Mouse (Mus musculus): ENCODE measurements around the gene Draxin. TPM values are rescaled to one million over a fixed set of nuclear protein-coding genes. Genes with fewer than 3 reads are reported as not detected.
"Not testable (repeated sequence)": the region's sequence is repeated elsewhere in the genome, so short reads cannot be mapped to it uniquely, and the experiment has no call there.

Draxin gene
- polyA plus RNA-seq, 1 experiment: 0.23 TPM

DNA sequence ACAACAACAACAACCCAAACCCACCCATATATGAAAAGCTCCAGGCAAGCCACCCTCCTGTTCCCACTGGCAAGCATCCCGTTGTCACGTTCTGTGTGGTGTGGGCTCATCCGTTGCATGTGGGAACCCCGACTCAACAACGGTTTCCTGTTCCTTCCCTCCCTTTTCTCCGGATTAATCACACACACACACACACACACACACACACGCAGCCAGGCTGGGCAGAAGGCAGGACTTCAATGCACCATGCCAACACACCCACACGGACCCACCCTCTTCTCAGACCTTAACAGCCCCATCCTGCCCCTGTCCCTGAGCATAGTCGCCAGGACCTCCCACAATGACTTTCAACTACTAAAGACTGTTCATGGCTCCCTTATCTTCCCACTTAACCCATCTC is 9.9 kb downstream of the Draxin start:
- H3K27ac ChIP-seq (ENCODE audit: insufficient read depth, low read length): no peak overlapping the region
- TF ChIP-seq CTCF (IDR thresholded peaks at IDR 0.05; ENCODE audit: borderline replicate concordance, insufficient read depth, low read length): no peak
- TF ChIP-seq POLR2A (IDR thresholded peaks at IDR 0.05; ENCODE audit: low read depth, low read length): no peak
- H3K4me3 ChIP-seq (ENCODE audit: insufficient read depth, low read length): no peak overlapping the region
- H3K4me1 ChIP-seq (ENCODE audit: control insufficient read depth, insufficient read depth, low read length): no peaks in the 10 kb centered on the region

DNA sequence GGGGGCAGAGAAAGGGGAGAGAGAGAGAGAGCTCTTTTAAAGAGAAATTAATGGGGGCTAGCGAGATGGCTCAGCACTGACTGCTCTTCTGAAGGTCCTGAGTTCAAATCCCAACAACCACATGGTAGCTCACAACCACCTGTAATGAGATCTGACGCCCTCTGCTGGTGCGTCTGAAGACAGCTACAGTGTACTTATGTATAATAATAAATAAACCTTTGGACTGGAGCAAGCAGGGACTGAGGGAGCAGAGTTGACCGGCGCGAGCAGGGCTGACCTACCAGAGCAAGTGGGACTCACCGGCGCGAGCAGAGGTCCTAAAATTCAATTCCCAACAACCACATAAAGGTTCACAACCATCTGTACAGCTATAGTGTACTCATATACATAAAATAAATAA is 10.9 kb downstream of the Draxin start:
- H3K4me3 ChIP-seq (ENCODE audit: insufficient read depth, low read length); H3K4me1 ChIP-seq (ENCODE audit: control insufficient read depth, insufficient read depth, low read length); H3K27ac ChIP-seq (ENCODE audit: insufficient read depth, low read length): not testable (repeated sequence)

DNA sequence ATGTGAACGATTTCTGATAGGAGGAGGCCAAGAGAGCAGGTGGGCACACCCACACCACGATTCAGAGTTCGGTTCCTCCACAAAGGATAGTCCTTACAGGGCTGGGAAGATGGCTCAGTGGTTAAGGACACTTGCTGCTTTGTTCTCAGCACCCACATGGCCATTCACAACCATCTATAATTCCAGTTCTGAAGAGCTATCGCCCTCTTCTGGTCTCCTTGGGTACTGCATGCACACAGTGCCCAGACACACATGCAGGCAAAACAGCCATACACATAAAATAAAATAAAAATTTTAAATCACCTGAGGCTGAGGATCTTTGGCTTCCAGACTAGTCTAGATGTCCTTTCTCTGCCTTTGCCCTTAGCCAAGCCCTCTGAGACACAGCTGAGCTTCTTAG is 13.1 kb downstream of the Draxin start:
- Histone ChIP-seq H3K27ac (ENCODE audit: insufficient read depth, low read length) (no peak overlapping the region), H3K4me3 (ENCODE audit: insufficient read depth, low read length) (no peak overlapping the region), H3K4me1 (ENCODE audit: control insufficient read depth, insufficient read depth, low read length) (no peaks in the 10 kb centered on the region)
- TF ChIP-seq POLR2A (IDR thresholded peaks at IDR 0.05; ENCODE audit: low read depth, low read length) (no peak), CTCF (IDR thresholded peaks at IDR 0.05; ENCODE audit: borderline replicate concordance, insufficient read depth, low read length) (no peak)

DNA sequence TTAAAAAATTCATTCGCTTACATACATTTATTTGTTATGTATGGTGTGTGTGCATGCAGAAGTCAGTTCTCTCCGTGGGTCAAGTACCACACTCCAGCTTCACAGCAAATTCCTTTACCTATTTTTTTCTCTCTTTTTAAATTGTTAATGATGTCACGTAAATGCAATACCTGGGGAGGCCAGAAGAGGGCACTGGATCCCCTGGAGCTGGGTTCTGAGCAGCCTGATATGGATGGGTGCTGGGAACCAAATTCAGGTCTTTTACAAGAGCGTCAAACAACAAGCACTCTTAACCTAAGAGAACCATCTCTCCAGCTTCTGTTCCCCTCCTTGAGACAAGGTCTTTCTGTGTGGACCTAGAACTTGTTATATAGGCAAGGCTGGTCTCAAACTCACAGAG is 13.8 kb downstream of the Draxin start:
- no peak overlapping the region for H3K27ac ChIP-seq (ENCODE audit: insufficient read depth, low read length)
- TF ChIP-seq CTCF (IDR thresholded peaks at IDR 0.05; ENCODE audit: borderline replicate concordance, insufficient read depth, low read length) (no peak), POLR2A (IDR thresholded peaks at IDR 0.05; ENCODE audit: low read depth, low read length) (no peak)
- H3K4me1 ChIP-seq (ENCODE audit: control insufficient read depth, insufficient read depth, low read length): no peaks in the 10 kb centered on the region
- H3K4me3 ChIP-seq (ENCODE audit: insufficient read depth, low read length): no peak overlapping the region

DNA sequence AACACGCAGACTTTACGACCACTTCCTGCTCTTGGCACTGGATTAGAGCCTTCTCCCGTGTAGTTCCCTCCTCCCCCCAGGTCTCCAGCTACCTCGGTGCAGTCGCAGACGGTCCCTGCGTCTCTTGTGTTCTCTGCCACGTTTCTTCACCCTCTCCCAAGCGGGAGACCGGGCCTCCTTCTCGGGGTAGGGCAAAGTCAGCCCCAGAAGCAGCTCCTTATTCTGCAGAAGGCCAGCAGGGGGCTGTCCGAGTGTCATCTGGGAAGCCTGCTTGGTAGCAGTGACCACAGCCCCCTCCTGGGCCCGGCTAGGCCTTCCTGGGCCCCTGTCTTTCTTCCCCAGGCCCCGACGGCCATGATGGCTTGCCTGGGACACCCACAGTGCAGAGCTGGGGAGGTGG is 15.0 kb downstream of the Draxin start:
- TF ChIP-seq POLR2A (IDR thresholded peaks at IDR 0.05; ENCODE audit: low read depth, low read length): no peak
- TF ChIP-seq CTCF (IDR thresholded peaks at IDR 0.05; ENCODE audit: borderline replicate concordance, insufficient read depth, low read length): 0 out of 2 replicates have a peak, but pooled peaks have one; percentile 11
- no peak overlapping the region for H3K27ac ChIP-seq (ENCODE audit: insufficient read depth, low read length)
- no peak overlapping the region for H3K4me3 ChIP-seq (ENCODE audit: insufficient read depth, low read length)

DNA sequence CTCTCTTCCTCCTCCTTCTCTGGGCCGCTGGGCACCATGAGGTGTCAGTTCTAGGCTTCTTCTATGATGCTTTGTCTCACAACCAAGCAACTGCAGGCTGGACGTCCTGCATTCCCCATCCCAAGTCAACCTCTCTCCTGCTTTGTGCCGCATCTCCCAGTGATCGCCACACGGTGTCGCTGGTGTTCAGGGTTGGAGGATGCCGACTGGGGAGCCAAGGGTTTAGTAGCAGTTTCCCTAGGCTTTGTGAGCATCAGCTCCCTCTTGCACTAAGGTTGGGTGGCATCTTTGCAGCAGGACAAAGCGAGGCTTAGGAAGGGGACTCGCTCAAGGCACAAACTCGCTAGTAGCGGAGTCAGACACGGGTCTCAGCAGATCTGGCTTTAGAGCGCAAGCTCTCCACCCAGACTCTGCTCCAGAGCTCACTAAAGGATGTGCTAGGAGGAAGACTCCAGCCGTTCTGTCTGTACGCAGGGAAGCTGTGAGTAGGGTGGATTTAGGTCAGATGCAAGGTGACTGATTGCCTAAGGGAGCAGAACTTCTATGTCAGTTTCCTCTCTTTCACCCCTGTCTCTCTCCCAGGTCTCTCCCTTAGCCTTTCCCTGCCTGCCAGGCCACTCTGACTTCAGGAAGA is 15.6 kb downstream of the Draxin start:
- Histone ChIP-seq H3K27ac (ENCODE audit: insufficient read depth, low read length) (no peak overlapping the region), H3K4me1 (ENCODE audit: control insufficient read depth, insufficient read depth, low read length) (no peaks in the 10 kb centered on the region), H3K4me3 (ENCODE audit: insufficient read depth, low read length) (no peak overlapping the region)
- TF ChIP-seq CTCF (IDR thresholded peaks at IDR 0.05; ENCODE audit: borderline replicate concordance, insufficient read depth, low read length): peak; percentile 99
- TF ChIP-seq POLR2A (IDR thresholded peaks at IDR 0.05; ENCODE audit: low read depth, low read length): no peak

More for the DNA sequence above, 15.0 kb downstream of the Draxin start:
- H3K4me1 ChIP-seq (ENCODE audit: control insufficient read depth, insufficient read depth, low read length): no peaks in the 10 kb centered on the region

DNA sequence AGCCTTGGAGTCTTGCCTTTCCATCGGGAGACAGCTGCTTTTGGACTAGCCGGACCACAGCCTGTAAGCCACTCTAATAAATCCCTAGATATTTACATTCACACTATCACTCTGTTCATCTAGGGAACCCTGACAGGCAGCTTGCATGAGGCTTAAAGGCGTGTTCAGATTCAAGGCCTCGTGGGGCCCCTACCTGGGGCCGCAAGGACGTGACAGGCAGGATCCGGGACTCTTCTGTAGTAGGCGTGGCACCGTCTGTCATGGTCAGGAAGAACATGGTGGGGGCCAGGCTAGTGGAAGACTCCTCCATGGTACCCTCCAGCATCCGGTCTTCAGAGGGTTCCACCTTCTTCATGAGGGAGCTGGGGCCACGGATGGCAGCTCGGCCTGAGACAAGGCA is 18.0 kb downstream of the Draxin start:
- H3K4me1 ChIP-seq (ENCODE audit: control insufficient read depth, insufficient read depth, low read length): no peaks in the 10 kb centered on the region
- H3K4me3 ChIP-seq (ENCODE audit: insufficient read depth, low read length): no peak overlapping the region
- TF ChIP-seq CTCF (IDR thresholded peaks at IDR 0.05; ENCODE audit: borderline replicate concordance, insufficient read depth, low read length): no peak
- TF ChIP-seq POLR2A (IDR thresholded peaks at IDR 0.05; ENCODE audit: low read depth, low read length): no peak
- H3K27ac ChIP-seq (ENCODE audit: insufficient read depth, low read length): no peak overlapping the region

DNA sequence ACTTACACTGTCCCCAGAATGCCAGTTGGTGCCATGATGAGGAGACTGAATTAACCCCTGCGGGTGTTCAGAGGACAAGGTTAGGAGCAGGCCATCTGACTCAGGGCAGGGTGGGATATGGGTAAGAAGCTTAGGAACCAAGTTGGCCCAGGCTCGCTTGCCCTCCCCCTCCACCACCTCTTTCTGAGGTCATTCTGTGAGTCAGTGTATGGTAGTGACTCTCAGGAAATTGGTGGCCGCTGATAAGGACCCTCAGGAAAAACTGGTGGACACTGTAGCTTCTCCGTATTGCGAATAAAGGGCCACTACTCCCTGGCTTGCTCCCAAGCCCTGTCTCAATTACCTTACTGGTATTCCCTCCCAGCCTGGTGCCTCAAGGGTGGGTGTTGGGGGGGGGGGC is 21.3 kb downstream of the Draxin start:
- TF ChIP-seq CTCF (IDR thresholded peaks at IDR 0.05; ENCODE audit: borderline replicate concordance, insufficient read depth, low read length) (no peak), POLR2A (IDR thresholded peaks at IDR 0.05; ENCODE audit: low read depth, low read length) (no peak)
- H3K4me3 ChIP-seq (ENCODE audit: insufficient read depth, low read length): no peak overlapping the region

DNA sequence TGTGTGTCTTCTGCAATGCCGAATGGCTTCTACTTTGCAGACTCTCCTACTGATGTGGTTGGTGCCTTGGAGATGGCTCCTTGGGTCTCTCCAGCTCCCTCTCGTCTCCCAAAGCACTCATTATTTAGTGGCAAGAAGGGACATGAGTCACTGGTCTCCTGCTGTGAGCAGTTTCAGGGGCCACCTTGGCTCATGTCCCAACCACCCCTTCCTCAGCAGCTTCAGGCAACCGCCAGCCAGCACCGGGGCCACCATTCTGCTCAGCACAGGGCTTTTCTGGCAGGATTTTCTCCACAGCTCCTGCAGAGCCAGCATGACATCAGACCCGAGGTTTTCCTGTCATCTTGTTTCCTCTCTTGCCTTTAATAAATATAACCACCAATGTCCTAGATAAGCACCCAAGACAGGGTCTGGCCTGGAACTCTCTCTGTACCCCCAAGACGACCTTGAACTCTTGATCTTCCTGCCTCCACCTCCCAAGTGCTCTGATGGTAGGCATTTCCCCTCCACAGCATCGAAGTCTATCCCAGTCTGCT is 21.9 kb downstream of the Draxin start:
- H3K4me3 ChIP-seq (ENCODE audit: insufficient read depth, low read length): no peak overlapping the region
- TF ChIP-seq POLR2A (IDR thresholded peaks at IDR 0.05; ENCODE audit: low read depth, low read length): no peak
- TF ChIP-seq CTCF (IDR thresholded peaks at IDR 0.05; ENCODE audit: borderline replicate concordance, insufficient read depth, low read length): no peak
- no peaks in the 10 kb centered on the region for H3K4me1 ChIP-seq (ENCODE audit: control insufficient read depth, insufficient read depth, low read length)
- no peak overlapping the region for H3K27ac ChIP-seq (ENCODE audit: insufficient read depth, low read length)

More for the DNA sequence above, 21.3 kb downstream of the Draxin start:
- Histone ChIP-seq H3K27ac (ENCODE audit: insufficient read depth, low read length) (no peak overlapping the region), H3K4me1 (ENCODE audit: control insufficient read depth, insufficient read depth, low read length) (no peaks in the 10 kb centered on the region)

DNA sequence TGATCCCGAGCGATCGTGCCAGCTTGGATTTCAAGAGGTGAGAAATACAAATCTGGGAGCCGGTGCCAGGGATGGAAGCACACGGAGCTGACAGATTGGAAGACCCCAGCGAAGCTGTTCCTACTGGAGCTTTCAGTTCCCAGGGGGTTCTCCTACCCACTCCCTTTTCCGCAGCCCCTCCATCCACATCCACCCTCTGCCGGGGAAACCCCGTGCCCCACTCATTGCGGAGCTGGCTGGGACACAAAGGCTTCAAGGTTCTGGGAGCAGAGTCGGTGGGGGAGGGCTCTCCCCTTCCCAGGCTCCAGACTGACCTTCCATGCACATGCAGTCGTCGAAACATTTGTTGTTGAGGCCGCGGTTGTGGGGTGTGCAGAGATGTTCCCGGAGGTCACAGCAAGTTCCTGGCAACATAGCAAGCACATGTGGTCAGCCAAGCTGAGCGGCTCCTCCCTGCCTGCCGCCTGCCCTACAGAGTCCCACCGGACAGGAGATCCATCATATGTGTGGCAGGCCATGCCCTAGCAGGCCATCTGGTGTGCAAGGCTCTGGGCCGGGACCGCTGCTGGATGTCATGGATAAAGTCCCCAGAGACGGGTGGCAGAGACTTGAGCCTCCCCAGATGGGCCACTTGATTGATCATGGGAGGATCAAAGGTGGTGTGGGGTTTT is 22.7 kb downstream of the Draxin start:
- no peaks in the 10 kb centered on the region for H3K4me1 ChIP-seq (ENCODE audit: control insufficient read depth, insufficient read depth, low read length)
- no peak overlapping the region for H3K4me3 ChIP-seq (ENCODE audit: insufficient read depth, low read length)
- H3K27ac ChIP-seq (ENCODE audit: insufficient read depth, low read length): no peak overlapping the region
- TF ChIP-seq POLR2A (IDR thresholded peaks at IDR 0.05; ENCODE audit: low read depth, low read length) (no peak), CTCF (IDR thresholded peaks at IDR 0.05; ENCODE audit: borderline replicate concordance, insufficient read depth, low read length) (no peak)

Measured in embryonic fibroblast, embryonic 13.5 days (primary cell).